Comparison of ENCODE assay signal across 9 mouse cellular contexts in genomic region chr4:150488096-150488748, GRCm38 (mm10).
A peak's percentile ranks its signal among the peaks of the same experiment; 100 is the strongest.
DNase-seq lines count a peak whose midpoint lies in the region; ATAC-seq lines count a peak whose summit lies in the region.
"Had no signal": no experiment of that assay in that cellular context is flagged by ENCODE, and none has a peak within 500 bp of the region (broad histone marks: within the 10 kb centered on the region; RNA-seq: fewer than 3 reads in every experiment).

No protein-coding gene starts in this region.

- peak; percentile 88 for ATAC-seq in embryonic facial prominence, embryonic 13.5 days (ENCODE audit: insufficient number of reproducible peaks, insufficient read depth, low FRiP score, low TSS enrichment, low read depth)
- no peak; the same call in 1 of the 2 replicates for ATAC-seq in erythroid progenitor cell, adult 5-6 weeks (replicated peaks; ENCODE audit: low FRiP score, poor library complexity, severe bottlenecking)

- H3K36me3 ChIP-seq in embryonic facial prominence, embryonic 13.5 days = peaks cover 6% of the 10 kb centered on the region; the same call in 1 of the 2 replicates
- no peaks in the 10 kb centered on the region; the same call in 1 of the 2 replicates for H3K36me3 ChIP-seq in heart, embryonic 10.5 days
- peaks cover 41% of the 10 kb centered on the region for H3K36me3 ChIP-seq in limb, embryonic 10.5 days
- peaks cover 12% of the 10 kb centered on the region for H3K36me3 ChIP-seq in midbrain, embryonic 10.5 days

- H3K4me3 ChIP-seq in embryonic facial prominence, embryonic 13.5 days = peak overlapping the region; percentile 39
- H3K4me3 ChIP-seq in heart, embryonic 10.5 days = peak overlapping the region; percentile 50
- H3K4me3 ChIP-seq in limb, embryonic 10.5 days = peak overlapping the region; percentile 32
- H3K4me3 ChIP-seq in midbrain, embryonic 10.5 days = peak overlapping the region; percentile 38
- H3K4me3 ChIP-seq: erythroblast, embryonic 14.5 days had no signal

- peak; percentile 18 to 51 for DNase-seq in adrenal gland, postnatal 4 days (ENCODE audit: low spot score in 2 of 2)
- peak; percentile 92 for DNase-seq in heart, embryonic 10.5 days (ENCODE audit: low spot score)
- DNase-seq in kidney, adult 8-10 months = peak; percentile 84 to 90
- peak; percentile 74 for DNase-seq in limb, embryonic 10.5 days (ENCODE audit: low spot score)
- DNase-seq in midbrain, embryonic 10.5 days (ENCODE audit: low spot score) = peak; percentile 59
- DNase-seq in right cerebral cortex, postnatal 36 days (ENCODE audit: low spot score in 2 of 2) = peak; percentile 71 to 85

- peaks cover 33% of the 10 kb centered on the region for H3K4me1 ChIP-seq in embryonic facial prominence, embryonic 13.5 days
- peaks cover 31% of the 10 kb centered on the region for H3K4me1 ChIP-seq in heart, embryonic 10.5 days
- H3K4me1 ChIP-seq in limb, embryonic 10.5 days = peaks cover 30% of the 10 kb centered on the region
- peaks cover 23% of the 10 kb centered on the region for H3K4me1 ChIP-seq in midbrain, embryonic 10.5 days

- no peaks in the 10 kb centered on the region for H3K27me3 ChIP-seq in embryonic facial prominence, embryonic 13.5 days
- H3K27me3 ChIP-seq in heart, embryonic 10.5 days (ENCODE audit: insufficient read depth, poor library complexity, severe bottlenecking) = no peaks in the 10 kb centered on the region
- no peaks in the 10 kb centered on the region for H3K27me3 ChIP-seq in limb, embryonic 10.5 days (ENCODE audit: low read depth, poor library complexity, severe bottlenecking)
- H3K27me3 ChIP-seq in midbrain, embryonic 10.5 days (ENCODE audit: low read depth, poor library complexity, severe bottlenecking) = no peaks in the 10 kb centered on the region

- H3K4me2 ChIP-seq in embryonic facial prominence, embryonic 13.5 days = peak overlapping the region; percentile 64

- 26% methylated on average over 12 of the region's 12 CpGs for WGBS in embryonic facial prominence, embryonic 13.5 days
- 31% methylated on average over 12 of the region's 12 CpGs for WGBS in heart, embryonic 10.5 days
- WGBS in limb, embryonic 10.5 days = 36% methylated on average over 12 of the region's 12 CpGs
- WGBS in midbrain, embryonic 10.5 days = 39% methylated on average over 12 of the region's 12 CpGs

- no peaks in the 10 kb centered on the region for H3K9me3 ChIP-seq in embryonic facial prominence, embryonic 13.5 days
- H3K9me3 ChIP-seq in heart, embryonic 10.5 days = no peaks in the 10 kb centered on the region
- no peaks in the 10 kb centered on the region for H3K9me3 ChIP-seq in limb, embryonic 10.5 days (replicated peaks)
- no peaks in the 10 kb centered on the region for H3K9me3 ChIP-seq in midbrain, embryonic 10.5 days (replicated peaks)

- peak overlapping the region; percentile 83 for H3K27ac ChIP-seq in embryonic facial prominence, embryonic 13.5 days
- H3K27ac ChIP-seq in heart, embryonic 10.5 days = peak overlapping the region; percentile 82
- peak overlapping the region; percentile 58; the same call in 1 of the 2 replicates for H3K27ac ChIP-seq in limb, embryonic 10.5 days
- H3K27ac ChIP-seq in midbrain, embryonic 10.5 days (replicated peaks) = peak overlapping the region; percentile 64

- peak overlapping the region; percentile 69 for H3K9ac ChIP-seq in embryonic facial prominence, embryonic 13.5 days

Comparison
In these comparisons a context has a peak if more than half of its experiments do, and no peak if none do; other contexts are left out.
1. DNase-seq: peak in every context shown above with its lines; median percentile 92 in heart, embryonic 10.5 days; 87 in kidney, adult 8-10 months; 78 in right cerebral cortex, postnatal 36 days; 74 in limb, embryonic 10.5 days; 59 in midbrain, embryonic 10.5 days; 34 in adrenal gland, postnatal 4 days.